Mouse (Mus musculus) layer of hippocampus, postnatal 25 days (tissue): ENCODE measurements around the gene Lhx8. TPM values are rescaled to one million over a fixed set of nuclear protein-coding genes. Genes with fewer than 3 reads are reported as not detected.

Experiments used
- DNase-seq, 2 experiments: peaks; one replicate each; pipeline ENCODE4 v3.0.0; 2022; ENCODE audit warnings: mixed read lengths in 2 of 2, low spot score in 1 of 2; ENCODE audit errors: extremely low spot score in 1 of 2
- total RNA-seq, 2 experiments: library from RNA; stranded (reverse); gene quantifications; 2 replicates each; pipeline ENCODE4 v1.2.3; 2021

Lhx8 gene
- not detected for total RNA-seq

- DNase-seq: no peak
These were observed at the start of gene Lhx8 for GRCm38 (mm10) chr3:154330181-154331002. Lhx8 (minus strand) TSS chr3:154330659.

- no peak for DNase-seq
These were observed 43.1 kb upstream of the Lhx8 start for GRCm38 (mm10) chr3:154373536-154373935.

DNA sequence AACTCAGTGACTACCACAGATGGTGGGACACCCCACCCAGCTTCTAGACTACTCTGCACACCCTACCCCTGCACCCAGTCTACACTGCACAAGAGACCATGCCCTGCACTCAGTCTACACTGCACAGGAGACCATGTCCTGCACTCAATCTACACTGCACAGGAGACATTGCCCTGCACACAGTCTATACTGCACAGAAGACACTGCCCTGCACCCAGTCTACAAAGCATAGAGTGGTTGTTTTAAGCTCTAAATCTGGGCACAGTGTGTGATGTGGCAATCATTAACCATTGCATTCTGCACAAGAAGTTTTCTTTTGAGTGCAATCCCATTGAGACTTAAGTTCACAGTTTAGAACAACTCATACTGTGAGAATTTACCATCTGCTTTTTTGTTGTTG lies 42.2 kb upstream of the Lhx8 start:
- no peak for DNase-seq

DNA sequence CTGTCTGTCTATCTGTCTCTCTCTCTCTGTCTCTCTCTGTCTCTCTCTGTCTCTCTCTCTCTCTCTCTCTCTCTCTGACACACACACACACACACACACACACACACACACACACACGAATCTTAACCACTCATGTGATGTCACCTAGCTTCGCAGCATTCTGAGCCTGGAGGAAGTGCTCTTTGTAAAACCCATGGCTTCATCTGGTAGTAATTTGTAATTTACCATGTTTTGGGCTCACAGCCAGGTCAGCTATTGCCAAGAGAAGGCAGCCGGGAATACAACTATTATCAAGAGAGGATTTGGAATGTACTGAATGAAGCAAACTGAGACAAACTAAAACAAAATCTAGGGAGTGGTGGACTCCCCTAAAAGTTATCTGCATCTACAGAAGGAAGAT lies 36.9 kb upstream of the Lhx8 start:
- peak in 1 of 2 experiments; percentile 38 for DNase-seq

DNA sequence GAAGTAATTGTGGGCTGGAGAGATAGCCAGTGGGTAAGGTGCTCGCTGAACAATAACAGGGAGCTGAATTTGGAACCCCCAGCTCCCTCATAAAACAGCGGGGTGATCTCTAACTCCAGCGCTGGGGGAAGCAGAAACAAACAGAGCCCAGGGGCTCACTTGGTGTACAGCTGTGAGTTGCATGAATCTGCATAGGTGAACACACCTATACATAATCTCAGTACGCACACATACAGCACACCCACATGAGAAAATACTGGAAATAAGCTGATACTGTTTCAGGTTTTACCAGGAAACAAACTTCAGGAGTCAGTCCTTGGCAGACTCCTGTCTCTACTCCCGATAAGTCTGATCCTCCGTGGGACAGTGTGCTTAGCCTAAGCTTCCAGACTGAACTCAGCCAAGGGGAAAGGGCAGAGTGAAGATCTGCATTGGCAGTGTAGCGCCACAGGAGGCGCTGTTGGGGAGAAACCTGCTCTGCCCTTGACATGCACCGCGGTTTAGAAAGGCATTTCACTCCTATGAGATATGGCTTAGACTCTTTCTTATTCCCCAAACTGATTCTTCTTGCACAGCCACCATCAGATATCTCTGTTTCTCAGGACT lies 34.2 kb upstream of the Lhx8 start:
- DNase-seq: no peak

- no peak for DNase-seq
These were observed 33.0 kb upstream of the Lhx8 start for GRCm38 (mm10) chr3:154363507-154363906.

DNA sequence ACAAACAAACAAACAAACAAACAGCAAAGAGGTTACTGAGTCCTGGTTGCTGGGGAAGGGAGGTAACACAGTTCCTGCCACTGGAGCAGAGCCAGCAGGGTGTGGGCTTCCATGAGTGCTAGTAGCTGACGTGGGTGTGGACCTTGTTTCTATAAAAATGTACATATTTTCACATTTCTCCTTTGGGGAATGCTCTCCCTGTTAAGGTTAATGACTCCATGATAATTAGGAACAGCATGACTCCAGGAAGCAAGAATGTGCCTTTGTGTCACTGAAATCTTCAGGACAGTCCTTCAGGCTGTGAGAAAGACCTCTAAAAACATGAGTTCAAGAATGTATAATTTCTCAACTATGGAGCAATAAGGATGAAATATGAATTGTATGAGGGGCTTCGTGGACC lies 28.8 kb upstream of the Lhx8 start:
- DNase-seq: no peak

- no peak for DNase-seq
These were observed 9.9 kb upstream of the Lhx8 start for GRCm38 (mm10) chr3:154340294-154340914.

- DNase-seq: no peak
These were observed 9.3 kb upstream of the Lhx8 start for GRCm38 (mm10) chr3:154339649-154340260.

DNA sequence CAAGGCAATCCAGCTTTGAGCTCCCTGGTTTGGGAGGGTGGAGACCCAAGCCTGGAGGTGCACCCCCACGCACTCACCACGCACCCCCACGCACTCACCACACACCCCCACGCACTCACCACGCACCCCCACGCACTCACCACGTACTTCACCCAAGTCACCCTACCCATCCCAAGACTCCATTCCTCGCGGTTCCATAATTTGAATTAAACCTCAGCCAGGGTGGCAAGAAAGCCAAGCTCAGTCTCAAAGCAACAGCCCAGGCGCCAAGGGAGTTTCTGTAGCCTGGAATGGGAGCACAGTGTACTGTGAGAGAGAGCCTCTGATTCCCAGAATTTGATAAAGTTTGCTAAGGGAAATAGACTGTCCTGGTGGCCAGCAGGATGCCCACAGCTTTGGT lies 4.3 kb upstream of the Lhx8 start:
- DNase-seq: no peak

GRCm38 (mm10) chr3:154333401-154333999 lies 3.0 kb upstream of the Lhx8 start:
- DNase-seq: no peak

GRCm38 (mm10) chr3:154332941-154333340 lies 2.5 kb upstream of the Lhx8 start:
- DNase-seq: no peak

DNA sequence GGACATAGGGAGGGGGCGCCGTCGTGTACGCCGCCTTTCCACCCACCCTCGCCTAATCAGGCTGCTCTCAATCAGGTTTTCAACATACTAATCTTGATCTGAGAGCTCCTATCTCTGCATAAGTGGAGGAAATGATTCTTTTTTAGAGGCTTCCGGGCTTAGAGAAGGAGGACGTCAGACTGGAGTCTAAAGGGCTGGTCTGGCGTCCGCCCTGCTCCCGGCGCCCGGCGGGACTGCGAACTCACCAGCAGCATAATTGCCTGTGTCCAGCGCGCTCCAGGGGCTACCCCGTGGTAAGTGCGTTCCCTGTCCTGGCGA lies 1.7 kb upstream of the Lhx8 start:
- DNase-seq: no peak

- DNase-seq: no peak
These were observed 1.2 kb upstream of the Lhx8 start for GRCm38 (mm10) chr3:154331506-154332212.

DNA sequence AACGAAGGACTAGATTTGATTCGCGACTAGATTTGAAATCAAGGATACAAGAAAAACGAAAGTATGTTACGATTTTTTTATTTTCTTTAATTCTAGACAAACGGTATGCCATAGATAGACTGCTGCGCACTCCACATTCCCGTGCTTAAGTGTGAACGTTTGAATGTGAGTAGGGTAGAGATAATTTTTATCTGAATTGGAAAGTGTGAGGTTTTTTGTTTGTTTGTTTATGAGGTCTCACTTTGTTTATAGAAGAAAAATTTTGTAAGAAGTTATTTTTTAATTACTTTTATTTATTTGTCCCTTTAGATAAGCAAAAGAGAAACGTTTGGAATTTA lies 513 bp upstream of the Lhx8 start:
- no peak for DNase-seq

- DNase-seq: peak in 1 of 2 experiments; percentile 13
These were observed 907 bp downstream of the Lhx8 start for GRCm38 (mm10) chr3:154329323-154330180.

DNA sequence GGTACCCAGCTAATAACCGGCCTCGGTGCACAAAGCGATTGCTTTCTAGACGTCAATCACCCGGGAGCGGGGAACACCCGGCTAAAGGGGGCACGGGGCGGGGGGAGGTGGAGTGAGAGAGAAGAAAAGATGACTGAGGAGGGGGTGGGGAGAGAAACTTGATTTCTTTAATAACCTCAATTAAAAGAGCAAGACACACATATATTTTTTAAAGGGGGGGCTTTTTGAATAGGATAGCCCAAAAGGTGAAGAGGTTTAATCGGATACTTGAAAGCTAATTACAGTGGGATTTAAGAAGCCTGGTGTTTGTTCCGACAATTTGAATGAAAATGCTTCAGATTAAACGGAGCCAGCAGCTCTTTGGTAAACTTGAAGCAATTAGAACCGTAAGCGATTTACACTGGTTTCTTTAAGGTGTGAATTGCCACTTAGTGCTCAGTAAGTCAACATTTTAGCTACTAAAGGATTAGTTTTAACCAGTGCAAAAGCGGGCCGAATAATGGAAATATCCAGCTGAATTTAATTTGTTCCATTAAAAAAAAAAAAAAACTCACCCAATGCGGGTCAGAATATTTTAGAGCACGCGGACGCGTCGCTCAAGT lies 1.6 kb downstream of the Lhx8 start:
- DNase-seq: no peak

DNA sequence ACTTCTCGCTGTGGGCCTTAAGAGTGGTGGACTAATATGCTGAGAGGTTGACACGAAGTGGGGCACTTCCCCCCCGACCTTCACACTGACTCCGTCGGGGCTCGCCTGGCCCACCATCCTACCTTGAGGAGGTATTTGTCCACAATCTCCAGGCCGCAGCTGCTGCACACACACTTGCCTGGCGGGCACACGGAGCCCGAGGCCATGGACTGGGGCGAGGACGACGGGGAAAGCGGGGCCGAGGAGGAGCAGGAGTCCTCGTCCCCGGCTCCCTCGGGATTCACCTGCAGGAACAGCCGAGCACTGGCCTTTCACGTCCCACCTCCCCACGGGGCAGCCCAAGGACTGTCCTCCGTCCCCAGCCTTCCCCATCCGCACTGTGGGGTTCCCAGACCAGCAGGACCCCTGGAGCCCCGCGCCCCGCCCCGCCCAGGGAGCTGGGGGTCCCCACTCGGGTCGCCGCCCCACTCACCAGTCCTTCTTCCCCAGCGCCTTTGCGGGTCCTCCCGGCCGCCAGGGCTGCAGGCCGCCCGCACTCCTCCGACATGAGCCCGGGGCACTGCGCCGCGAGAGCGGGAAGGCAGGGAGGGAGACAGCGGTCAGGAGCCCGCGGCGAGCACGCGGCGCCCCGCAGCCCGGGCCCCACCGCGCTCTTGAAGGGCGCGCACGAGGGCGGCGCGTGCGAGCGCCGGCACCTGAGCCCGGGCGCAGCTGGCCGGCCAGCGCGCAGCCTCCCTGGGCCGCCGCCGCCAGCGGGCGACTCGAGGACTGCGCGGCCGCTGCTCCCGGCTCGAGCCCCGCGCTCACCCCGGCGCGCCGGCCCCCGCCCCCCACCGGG lies 2.4 kb downstream of the Lhx8 start:
- DNase-seq: no peak
